Mouse (Mus musculus) large intestine, adult 2 months (tissue): ENCODE measurements at regions not wholly inside any gene's neighbourhood (a gene's known extent, or its start where the extent isn't known, plus 50 kb on each side); places are given as distances from the start of the nearest gene placed in this dataset.

ENCODE experiments used
- DNase-seq: peaks from one replicate; pipeline ENCODE4 v3.0.0-alpha.2; 2012; ENCODE audit warnings: low read depth, low spot score
- WGBS: fragments of 180-500 bp; shearing (Covaris S2); methylation state at CpG from one replicate; pipeline ENCODE4 v1.1.7; 2018; 5-methylcytosine and 5-hydroxymethylcytosine counted together

DNA sequence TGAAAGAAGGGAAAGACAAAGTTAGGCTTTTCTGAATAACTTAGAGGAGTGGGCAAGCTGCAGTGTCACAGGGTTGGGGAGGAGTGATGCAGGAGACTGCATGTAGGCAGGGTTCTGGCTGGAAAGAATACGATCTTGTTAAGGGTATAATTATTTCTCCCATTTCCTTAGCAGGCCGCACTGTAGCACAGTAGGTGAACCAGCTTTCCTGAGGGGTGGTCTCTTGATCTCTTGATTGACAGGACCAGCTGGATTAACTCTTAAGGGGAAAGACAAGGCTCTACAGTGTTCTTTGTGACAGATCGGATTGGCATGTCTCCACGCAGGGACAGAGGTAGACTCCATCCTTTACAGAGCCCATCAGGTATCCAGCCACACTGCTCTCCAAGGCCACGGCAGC, 54.5 kb upstream of the Meis1 start:
- WGBS = 92% methylated on average over 5 of the region's 5 CpGs
- DNase-seq = no peak

DNA sequence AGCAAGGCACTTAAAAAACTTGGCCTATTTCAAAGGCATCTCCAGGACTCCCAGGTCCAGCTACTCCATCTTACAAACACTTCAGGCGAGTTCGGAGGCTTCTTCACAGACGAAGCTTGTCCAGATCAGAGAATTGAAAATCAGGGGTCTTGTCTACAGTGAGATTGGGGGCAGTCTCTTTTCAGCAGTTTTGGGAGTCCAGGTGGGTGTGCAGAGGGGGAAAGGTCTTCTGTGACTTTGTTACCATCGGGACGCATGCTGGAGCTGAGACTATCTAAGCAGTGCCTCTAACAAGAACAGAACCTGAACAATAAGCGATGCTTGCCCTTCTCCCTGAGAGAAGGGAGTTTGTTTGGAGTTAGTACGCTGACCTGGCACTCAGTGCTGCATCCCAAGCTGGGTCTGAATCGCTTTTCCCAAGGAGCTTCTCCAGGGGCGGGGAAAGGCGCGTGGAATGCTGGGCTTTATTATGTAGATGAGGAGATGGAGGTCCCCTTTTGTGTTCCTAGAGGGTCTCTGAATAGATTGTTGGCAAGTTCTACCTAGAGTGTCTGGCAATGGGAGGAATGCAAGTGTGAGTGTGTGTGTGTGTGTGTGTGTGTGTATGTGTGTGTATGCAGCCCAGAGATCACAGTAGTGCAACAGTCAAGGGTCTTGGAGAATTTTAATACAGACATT, 55.2 kb upstream of the Meis1 start:
- WGBS = 76% methylated on average over 11 of the region's 11 CpGs

DNA sequence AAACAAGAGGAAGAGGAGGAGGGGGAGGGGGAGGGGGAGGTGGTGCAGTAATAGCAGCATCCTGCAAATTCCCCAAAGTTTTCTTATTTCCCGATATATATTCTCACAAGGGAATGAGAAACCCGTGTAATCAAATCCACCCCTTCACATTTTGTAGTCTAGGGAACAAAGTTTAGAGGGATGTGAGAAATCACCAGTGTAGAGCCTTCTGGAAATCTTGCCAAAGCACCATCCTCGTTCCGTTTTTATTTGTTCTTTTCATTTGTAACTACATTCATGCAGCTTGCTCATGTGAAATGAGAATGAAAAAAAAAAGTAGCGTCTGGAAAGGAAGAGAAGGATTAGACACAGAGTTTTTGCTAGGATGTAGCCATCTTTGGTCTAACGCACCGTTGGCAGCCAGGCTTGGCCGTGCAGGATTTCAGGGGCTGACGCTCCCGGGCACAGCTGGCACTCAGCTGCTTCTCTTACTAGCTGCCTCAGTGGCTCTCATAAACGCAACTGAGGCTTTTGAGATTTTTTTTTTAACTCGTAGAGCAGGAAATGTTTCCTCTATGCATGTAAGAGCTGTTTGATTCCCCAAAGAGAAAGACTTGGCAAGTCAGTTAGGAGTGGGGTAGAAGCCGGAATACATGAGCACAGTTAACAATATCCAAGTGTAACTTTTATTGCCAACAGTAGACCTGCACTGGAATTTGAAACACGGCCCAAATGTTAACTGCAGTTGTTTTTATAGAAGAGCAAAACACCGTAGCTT, 72.5 kb upstream of the Meis1 start:
- 68% methylated on average over 15 of the region's 15 CpGs for WGBS

More for the DNA sequence above, 55.2 kb upstream of the Meis1 start:
- DNase-seq = no peak

GRCm38 (mm10) chr11:19092967-19093745, 74.4 kb upstream of the Meis1 start:
- 83% methylated on average over 9 of the region's 9 CpGs for WGBS
- DNase-seq = no peak

More for the DNA sequence above, 72.5 kb upstream of the Meis1 start:
- no peak for DNase-seq

DNA sequence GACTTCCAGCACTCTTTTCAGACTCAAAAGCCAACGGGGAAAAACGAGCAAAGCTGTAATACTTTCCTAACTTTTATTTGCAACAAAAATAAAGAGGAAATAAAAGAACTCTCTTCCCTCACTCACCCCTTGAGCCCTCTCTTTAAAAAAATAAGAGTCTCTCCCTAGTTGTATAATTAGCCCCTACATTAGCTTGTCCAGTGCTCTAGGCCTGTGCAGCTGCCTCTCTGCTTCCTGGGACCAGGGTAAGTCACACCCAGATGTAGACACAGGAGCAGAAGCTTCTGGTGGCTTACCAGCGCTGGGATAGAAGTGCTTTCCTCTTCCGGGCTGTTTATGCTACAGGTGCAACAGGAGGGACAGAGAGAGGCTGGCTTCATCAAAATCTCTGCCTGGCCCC, 75.0 kb upstream of the Meis1 start:
- WGBS = 78% methylated on average over 4 of the region's 4 CpGs

DNA sequence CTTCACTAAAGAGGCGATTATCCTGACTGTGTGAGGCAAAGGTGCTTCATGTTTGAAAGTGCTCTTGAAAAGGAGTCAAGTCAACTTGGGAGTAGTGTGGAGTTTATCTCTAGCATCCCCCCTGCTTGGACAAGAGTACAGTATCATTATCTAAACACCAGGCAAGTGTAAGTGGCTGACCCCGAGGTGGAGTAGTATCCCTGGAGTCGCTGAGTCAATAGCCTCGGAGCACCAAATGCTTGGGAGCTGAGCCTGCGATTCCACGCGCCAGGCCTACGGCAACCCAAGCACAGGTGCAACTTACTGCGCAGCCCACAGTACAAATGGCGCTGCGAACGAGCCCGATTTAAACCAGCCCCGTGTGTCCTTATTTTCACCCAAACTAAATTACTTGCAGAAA, 75.4 kb upstream of the Meis1 start:
- WGBS = 87% methylated on average over 14 of the region's 14 CpGs
- no peak for DNase-seq

More for the DNA sequence above, 75.0 kb upstream of the Meis1 start:
- DNase-seq = no peak

DNA sequence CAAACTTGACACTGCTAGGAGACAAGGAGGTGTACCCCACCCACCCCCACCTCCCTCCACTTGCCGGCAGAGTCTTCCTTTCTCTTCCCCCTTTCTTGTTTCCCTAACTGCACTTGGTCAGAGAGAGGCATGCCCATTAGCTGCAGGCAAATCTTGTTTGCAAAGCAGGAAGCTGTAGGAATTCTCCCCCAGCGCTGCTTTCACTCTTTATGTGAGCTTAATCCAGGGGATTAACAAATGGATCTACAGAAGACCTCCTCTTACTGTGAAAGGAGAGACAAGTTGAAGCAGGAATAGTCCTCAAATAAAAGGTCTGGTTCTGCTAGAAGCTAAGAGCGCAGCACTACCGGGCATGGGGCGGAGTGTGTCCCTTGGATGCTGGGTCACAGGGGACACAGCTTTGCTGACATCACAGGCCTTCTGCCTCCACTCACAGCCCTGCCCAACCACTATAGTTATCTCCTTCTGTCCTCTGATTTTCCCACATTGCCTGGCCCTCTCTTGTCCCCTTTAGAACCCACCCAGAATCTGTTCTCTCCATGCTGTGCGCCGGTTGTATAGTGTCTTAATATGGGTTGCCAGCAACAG, 84.3 kb upstream of the Meis1 start:
- no peak for DNase-seq
- 50% methylated on average over 7 of the region's 7 CpGs for WGBS

DNA sequence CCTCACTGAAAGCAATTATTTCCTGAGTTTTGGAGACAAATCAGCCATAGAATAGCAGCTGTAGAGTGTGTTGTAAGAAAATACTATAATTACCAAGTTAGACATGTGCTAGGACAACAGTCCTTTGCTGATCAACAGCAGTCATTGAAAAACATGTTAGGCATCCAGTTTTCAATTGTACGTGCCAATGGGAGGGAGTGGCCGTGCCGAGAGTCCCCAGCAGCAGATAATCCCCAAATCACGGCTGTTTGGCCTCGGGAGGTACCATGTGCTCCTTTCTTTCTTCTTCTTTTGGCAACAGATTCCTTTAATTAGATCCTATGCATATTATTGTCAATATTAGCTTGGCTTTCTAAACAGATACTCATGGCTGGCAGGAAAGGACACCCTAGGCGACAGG, 88.4 kb upstream of the Meis1 start:
- 80% methylated on average over 6 of the region's 6 CpGs for WGBS

DNA sequence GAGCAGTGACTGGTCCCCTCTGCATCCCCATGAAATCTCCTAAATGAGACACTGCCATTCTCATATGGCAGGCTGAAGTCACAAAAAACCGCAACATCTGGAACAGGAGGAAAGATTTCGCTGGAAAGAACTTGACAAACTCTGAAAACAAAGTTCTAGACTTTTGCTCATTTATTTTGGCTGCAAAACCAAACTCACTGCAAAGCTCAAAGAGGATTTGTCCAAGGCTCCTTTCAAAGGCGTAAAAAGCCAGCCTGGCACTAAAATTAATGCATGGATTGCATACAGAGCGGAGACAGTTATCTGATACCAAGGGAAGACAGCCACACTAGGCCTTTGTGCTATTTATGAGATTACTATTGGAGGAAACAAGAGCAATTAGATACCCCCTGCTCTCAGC, 90.3 kb upstream of the Meis1 start:
- no peak for DNase-seq
- 87% methylated on average over 4 of the region's 4 CpGs for WGBS

More for the DNA sequence above, 88.4 kb upstream of the Meis1 start:
- DNase-seq = no peak

GRCm38 (mm10) chr11:19111916-19112575, 93.3 kb upstream of the Meis1 start:
- no peak for DNase-seq
- WGBS = 41% methylated on average over 7 of the region's 7 CpGs

DNA sequence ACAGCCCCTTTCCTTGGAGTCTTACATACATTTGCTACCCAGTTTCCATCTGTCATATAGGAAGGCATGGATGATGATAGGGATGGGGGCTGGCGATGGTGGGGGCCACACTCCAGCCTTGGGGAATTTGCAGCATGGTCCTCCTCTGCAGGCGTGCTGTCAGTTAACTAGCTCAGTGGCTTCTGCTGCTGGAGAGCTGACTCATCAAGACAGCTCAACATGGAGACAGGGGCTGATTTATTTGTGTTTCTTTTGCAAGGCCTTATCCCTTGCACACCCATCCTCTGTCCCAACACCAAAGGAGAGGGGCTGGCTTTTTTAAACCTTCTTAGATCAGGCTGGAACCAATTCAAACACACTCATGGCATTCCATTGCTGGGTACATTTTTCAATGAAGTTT, 98.3 kb upstream of the Meis1 start:
- WGBS = 72% methylated on average over 2 of the region's 2 CpGs
- DNase-seq = no peak

- no peak for DNase-seq
- 93% methylated on average over 4 of the region's 4 CpGs for WGBS
Measured at GRCm38 (mm10) chr11:19118258-19118657, 99.5 kb upstream of the Meis1 start.

DNA sequence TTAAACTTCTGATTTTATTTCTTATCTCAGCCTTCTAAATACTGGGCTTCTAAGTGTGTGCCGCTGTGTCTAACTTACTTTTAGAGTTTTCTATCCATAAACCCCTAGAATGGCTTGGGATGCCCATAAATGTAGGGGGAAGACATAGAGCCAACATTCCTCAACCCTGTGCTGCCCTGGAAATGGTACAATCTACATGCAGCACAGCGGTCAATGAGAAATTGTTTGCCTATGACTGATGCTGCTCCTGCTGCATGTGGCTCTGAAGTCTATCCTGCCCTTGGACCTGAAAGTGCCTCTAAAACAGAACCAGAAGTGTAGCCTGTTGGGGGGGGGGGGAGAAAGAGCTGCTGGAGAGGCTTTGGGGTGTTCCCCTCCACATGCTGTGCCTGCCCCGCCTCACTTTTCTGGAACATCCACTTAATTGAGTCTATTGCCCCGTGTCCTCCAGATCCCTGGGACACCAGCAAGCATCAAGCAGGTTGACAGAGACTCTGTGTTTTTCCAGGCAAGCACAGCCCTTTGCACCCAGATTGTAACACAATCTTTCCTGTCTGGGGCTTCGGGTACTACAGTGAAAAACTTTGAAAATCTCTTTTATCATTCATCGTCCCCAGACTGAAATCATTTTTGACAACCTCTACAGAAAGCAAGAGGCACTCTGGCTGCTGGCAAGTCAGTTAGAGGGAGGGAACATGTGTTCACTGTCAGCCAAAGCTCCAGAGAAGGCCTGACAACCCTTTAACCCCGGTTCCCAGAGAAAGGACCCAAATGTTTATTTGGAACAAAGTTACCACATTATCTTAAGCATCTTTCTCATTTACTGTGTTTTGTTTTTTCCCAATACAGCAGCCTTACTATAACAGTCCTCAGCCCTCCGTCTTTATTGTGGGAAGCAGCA, 101.4 kb upstream of the Meis1 start:
- 48% methylated on average over 8 of the region's 8 CpGs for WGBS
- no peak for DNase-seq

DNA sequence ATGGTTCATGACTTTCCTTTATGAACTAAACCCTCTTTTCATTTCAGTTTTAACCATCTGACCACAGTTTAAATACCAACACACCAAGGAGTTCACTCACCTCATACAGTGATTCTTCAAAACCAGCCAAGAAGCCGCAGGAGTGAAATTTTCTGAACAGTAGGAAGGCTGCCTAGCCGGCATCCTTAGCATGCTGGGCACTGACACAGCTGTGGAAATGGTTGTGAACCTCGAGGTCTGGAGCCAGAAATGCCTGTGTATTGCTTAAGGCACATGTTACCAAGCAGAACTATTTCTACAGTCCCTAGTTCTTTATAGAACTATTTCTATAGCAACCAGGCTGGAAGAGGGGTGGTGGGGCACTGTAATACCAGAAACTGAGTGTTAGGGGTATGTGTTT, 102.1 kb upstream of the Meis1 start:
- 62% methylated on average over 3 of the region's 3 CpGs for WGBS
- DNase-seq = no peak

GRCm38 (mm10) chr11:19135375-19136050, 116.7 kb upstream of the Meis1 start:
- WGBS = 52% methylated on average over 2 of the region's 2 CpGs
- DNase-seq = no peak

DNA sequence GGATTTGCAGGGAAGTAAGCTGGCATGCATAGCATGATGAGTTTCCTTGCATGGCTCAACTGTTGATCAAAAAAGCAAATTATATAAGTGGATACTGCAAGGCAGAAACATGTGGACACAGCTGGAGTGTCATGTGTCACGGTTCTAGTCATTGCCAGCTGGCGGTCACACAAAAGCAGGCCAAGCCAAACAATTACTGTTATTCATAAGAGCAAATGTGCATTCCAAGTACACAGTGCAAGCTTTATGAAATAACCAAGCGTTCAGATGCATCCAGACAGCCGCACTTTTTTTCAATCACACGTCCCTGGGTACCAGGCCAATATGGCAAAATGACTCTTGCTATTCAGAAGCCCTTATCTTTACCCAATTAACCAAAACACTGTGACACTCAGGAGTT, 119.6 kb upstream of the Meis1 start:
- DNase-seq = no peak
- 73% methylated on average over 5 of the region's 5 CpGs for WGBS

DNA sequence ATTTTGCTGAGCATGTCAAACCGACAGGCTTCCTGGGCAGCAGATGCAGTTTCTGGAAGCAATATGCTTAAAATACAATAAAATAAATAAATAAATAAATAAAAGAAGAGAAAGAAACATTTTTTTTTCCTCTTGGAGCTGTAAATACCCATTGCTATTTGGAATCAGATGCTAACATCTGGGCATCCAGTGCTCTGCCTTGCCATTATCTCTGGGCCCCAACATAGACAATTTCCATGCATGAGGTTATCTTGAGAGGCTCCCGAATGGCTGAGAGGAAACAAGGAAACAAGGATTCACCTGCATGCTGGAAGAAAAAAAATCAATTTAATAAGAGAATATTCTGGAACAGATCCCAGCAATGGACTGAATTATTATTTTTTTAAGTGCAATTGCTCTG, 120.0 kb upstream of the Meis1 start:
- DNase-seq = no peak
- 78% methylated on average over 2 of the region's 2 CpGs for WGBS
